Mouse (Mus musculus) CH12.LX (cell line): ENCODE data around the gene S1pr3. TPM values are rescaled to one million over a fixed set of nuclear protein-coding genes. Genes with fewer than 3 reads are reported as not detected.

Source experiments
- DNase-seq: peaks from one replicate; pipeline ENCODE4 v3.0.0-alpha.2; 2013; ENCODE audit errors: extremely low read depth
- H3K27ac ChIP-seq: 2 replicates; pipeline ENCODE4 v1.5.1; 2012; ENCODE audit warnings: low read depth, mild to moderate bottlenecking, control low read depth, moderate library complexity; ENCODE audit not compliant: insufficient read depth
- H3K27me3 ChIP-seq: replicated peaks from 2 replicates; pipeline ENCODE3; 2012; ENCODE audit warnings: inconsistent platforms
- H3K36me3 ChIP-seq, 2 experiments: replicated peaks in 1 of 2; 2 replicates each; pipeline versions ENCODE3 to v1.6.1; 2012; ENCODE audit warnings: inconsistent platforms in 1 of 2, low read length in 1 of 2, mild to moderate bottlenecking in 1 of 2, mixed read lengths in 1 of 2, moderate library complexity in 1 of 2; ENCODE audit not compliant: control insufficient read depth in 1 of 2, insufficient read depth in 1 of 2
- H3K4me1 ChIP-seq, 2 experiments: 2 replicates each; pipeline ENCODE4 v1.6.1; 2012; ENCODE audit warnings: inconsistent platforms in 1 of 2, moderate library complexity in 1 of 2; ENCODE audit not compliant: insufficient read depth in 2 of 2, control insufficient read depth in 1 of 2
- H3K4me2 ChIP-seq: 2 replicates; pipeline ENCODE4 v1.6.1; 2012; ENCODE audit warnings: low read depth, mild to moderate bottlenecking, control low read depth; ENCODE audit not compliant: poor library complexity, insufficient read depth, severe bottlenecking
- H3K4me3 ChIP-seq, 3 experiments: fragments of 150-350 bp in 1 of 3; sonication (generic) in 1 of 3; replicated peaks in 1 of 3; 2 replicates each; pipeline versions ENCODE3 to v1.5.1; 2011 to 2012; ENCODE audit warnings: low read depth in 2 of 3, low read length in 2 of 3, mild to moderate bottlenecking in 2 of 3, moderate library complexity in 2 of 3, control low read depth in 1 of 3, improper control_type of control experiment in 1 of 3, inconsistent platforms in 1 of 3, mixed read lengths in 1 of 3; ENCODE audit not compliant: poor library complexity in 1 of 3
- H3K79me2 ChIP-seq: replicated peaks from 2 replicates; pipeline ENCODE4 v1.6.1; 2012; ENCODE audit warnings: mild to moderate bottlenecking, moderate library complexity; ENCODE audit not compliant: control insufficient read depth, poor library complexity, insufficient read depth, severe bottlenecking; ENCODE audit errors: extremely low read depth
- H3K9ac ChIP-seq: 2 replicates; pipeline ENCODE4 v1.6.1; 2012; ENCODE audit warnings: low read depth, mild to moderate bottlenecking, control low read depth, moderate library complexity; ENCODE audit not compliant: insufficient read depth
- H3K9me3 ChIP-seq: replicated peaks from 2 replicates; pipeline ENCODE3; 2012; ENCODE audit warnings: low read length, inconsistent platforms, mixed read lengths
- BHLHE40 ChIP-seq: IDR thresholded peaks from 2 replicates; pipeline ENCODE4 v1.6.1; 2011; ENCODE audit warnings: mild to moderate bottlenecking, low read depth, low read length, improper control_type of control experiment
- CHD1 ChIP-seq: IDR thresholded peaks from 2 replicates; pipeline ENCODE4 v1.6.1; 2012; ENCODE audit warnings: low read depth, low read length, improper control_type of control experiment, inconsistent platforms
- E2F4 ChIP-seq: IDR thresholded peaks from 2 replicates; pipeline ENCODE4 v1.6.1; 2011; ENCODE audit warnings: low read depth, low read length, improper control_type of control experiment; ENCODE audit not compliant: insufficient replicate concordance
- ELF1 ChIP-seq: IDR thresholded peaks from 2 replicates; pipeline ENCODE4 v1.6.1; 2014; ENCODE audit warnings: low read depth, mild to moderate bottlenecking, inconsistent platforms, low read length, improper control_type of control experiment
- GABPA ChIP-seq: IDR thresholded peaks from 2 replicates; pipeline ENCODE4 v1.6.1; 2012; ENCODE audit warnings: low read depth, low read length, improper control_type of control experiment, inconsistent platforms; ENCODE audit not compliant: insufficient replicate concordance
- HCFC1 ChIP-seq: IDR thresholded peaks from 2 replicates; pipeline ENCODE4 v1.6.1; 2012; ENCODE audit warnings: low read depth, mild to moderate bottlenecking, inconsistent platforms, low read length, improper control_type of control experiment
- JUN ChIP-seq: IDR thresholded peaks from 2 replicates; pipeline ENCODE4 v1.6.1; 2011; ENCODE audit warnings: low read depth, mild to moderate bottlenecking, low read length, improper control_type of control experiment, moderate library complexity; ENCODE audit not compliant: insufficient read depth
- MAFK ChIP-seq: IDR thresholded peaks from 2 replicates; pipeline ENCODE4 v1.6.1; 2011; ENCODE audit warnings: low read length, improper control_type of control experiment; ENCODE audit not compliant: insufficient replicate concordance
- MEF2A ChIP-seq: IDR thresholded peaks from 2 replicates; pipeline ENCODE4 v1.6.1; 2014; ENCODE audit warnings: low read depth, mild to moderate bottlenecking, inconsistent platforms, low read length, improper control_type of control experiment, borderline replicate concordance
- MXI1 ChIP-seq: IDR thresholded peaks from 2 replicates; pipeline ENCODE4 v1.6.1; 2011; ENCODE audit warnings: mild to moderate bottlenecking, low read depth, low read length, improper control_type of control experiment
- NELFE ChIP-seq: IDR thresholded peaks from 2 replicates; pipeline ENCODE4 v1.6.1; 2011; ENCODE audit warnings: low read depth, low read length, improper control_type of control experiment
- NRF1 ChIP-seq: IDR thresholded peaks from 2 replicates; pipeline ENCODE4 v1.6.1; 2014; ENCODE audit warnings: low read depth, mild to moderate bottlenecking, inconsistent platforms, low read length, improper control_type of control experiment, moderate library complexity
- PAX5 ChIP-seq: IDR thresholded peaks from 2 replicates; pipeline ENCODE4 v1.6.1; 2012; ENCODE audit warnings: low read length, inconsistent platforms, mixed read lengths
- POLR2AphosphoS2 ChIP-seq: IDR thresholded peaks from 2 replicates; pipeline ENCODE4 v1.6.1; 2011; ENCODE audit warnings: low read depth, low read length, improper control_type of control experiment
- RAD21 ChIP-seq: IDR thresholded peaks from 2 replicates; pipeline ENCODE4 v1.6.1; 2011; ENCODE audit warnings: low read depth, mild to moderate bottlenecking, low read length, improper control_type of control experiment, moderate library complexity
- RCOR1 ChIP-seq: conservative IDR thresholded peaks from 2 replicates; pipeline ENCODE4 v1.6.1; 2012; ENCODE audit warnings: low read depth, mild to moderate bottlenecking, inconsistent platforms, low read length, improper control_type of control experiment
- SMC3 ChIP-seq: IDR thresholded peaks from 2 replicates; pipeline ENCODE4 v1.6.1; 2011; ENCODE audit warnings: low read depth, low read length, improper control_type of control experiment
- TCF12 ChIP-seq: IDR thresholded peaks from 2 replicates; pipeline ENCODE4 v1.6.1; 2014; ENCODE audit warnings: low read depth, mild to moderate bottlenecking, inconsistent platforms, low read length, improper control_type of control experiment
- USF1 ChIP-seq: IDR thresholded peaks from 2 replicates; pipeline ENCODE4 v1.6.1; 2014; ENCODE audit warnings: low read depth, mild to moderate bottlenecking, inconsistent platforms, low read length, improper control_type of control experiment
- ZC3H11A ChIP-seq: IDR thresholded peaks from 2 replicates; pipeline ENCODE4 v1.6.1; 2012; ENCODE audit warnings: low read depth, mild to moderate bottlenecking, inconsistent platforms, low read length, improper control_type of control experiment
- ZKSCAN1 ChIP-seq: IDR thresholded peaks from 2 replicates; pipeline ENCODE4 v1.6.1; 2012; ENCODE audit warnings: low read depth, inconsistent platforms, low read length, improper control_type of control experiment, borderline replicate concordance
- ZNF384 ChIP-seq: IDR thresholded peaks from 2 replicates; pipeline ENCODE4 v1.6.1; 2012; ENCODE audit warnings: low read depth, low read length, improper control_type of control experiment, inconsistent platforms
- dilution Hi-C: fragments of 300-500 bp; cut with MboI; formaldehyde crosslinking; loops from 2 replicates; pipeline ENCODE4 v1.14.3; 2020; ENCODE audit warnings: low sequenced_read_pairs; ENCODE audit not compliant: extremely low pct_unique_long_range_greater_than_20kb, extremely low pct_ligation_motif_present
- in situ Hi-C: fragments of 300-500 bp; cut with MboI; formaldehyde crosslinking; loops from 3 replicates; pipeline ENCODE4 v1.14.3; 2019; ENCODE audit warnings: low sequenced_read_pairs, low pct_ligation_motif_present, low pct_unique_long_range_greater_than_20kb, mixed read lengths
- polyA plus RNA-seq: library from polyadenylated mRNA; unstranded; fragments of >175 nt; gene quantifications from 2 replicates; pipeline ENCODE4 v1.2.1, GENCODE M21; 2012; ENCODE audit warnings: low read depth; ENCODE audit not compliant: insufficient read length
- total RNA-seq, 2 experiments: library from RNA; depleted of rRNA; stranded (reverse); fragments of 300-350 nt in 1 of 2; fragments of >200 nt in 1 of 2; gene quantifications; 2 replicates each; pipeline ENCODE4 v1.2.3; 2012 to 2014

S1pr3 gene
- total and polyA plus RNA-seq, 3 experiments = 7.5 to 33.4 (median 8.6) TPM

- no peak for TF ChIP-seq RCOR1
- no peak for TF ChIP-seq JUN
- TF ChIP-seq ELF1 = no peak
- peak; percentile 59 for TF ChIP-seq NRF1
- peaks cover 8 to 38% of the 10 kb centered on the region in 2 experiments for H3K36me3 ChIP-seq
- H3K27ac ChIP-seq = no peak overlapping the region
- H3K4me3 ChIP-seq = peak overlapping the region; percentile 53 to 75 (median 54)
- peak overlapping the region; percentile 46 for H3K4me2 ChIP-seq
- H3K27me3 ChIP-seq = no peaks in the 10 kb centered on the region
- peaks cover 43 to 63% of the 10 kb centered on the region in 2 experiments for H3K4me1 ChIP-seq
- H3K9ac ChIP-seq = peak overlapping the region; percentile 39; the same call in 1 of the 2 replicates
- in situ Hi-C loops (loop anchor here (10.0 kb wide), 1 partner anchor 135 kb away; no protein-coding TSS in a partner anchor), dilution Hi-C loops (no loop called here)
- peaks cover 13% of the 10 kb centered on the region; the same call in 1 of the 2 replicates for H3K79me2 ChIP-seq
- peaks cover 11% of the 10 kb centered on the region for H3K9me3 ChIP-seq
- DNase-seq = no peak
Measured at GRCm38 (mm10) chr13:51409936-51410481, 1.6 kb downstream of the S1pr3 start.

GRCm38 (mm10) chr13:51411243-51411642, 2.8 kb downstream of the S1pr3 start:
- H3K27ac ChIP-seq = no peak overlapping the region
- peaks cover 33 to 65% of the 10 kb centered on the region in 2 experiments for H3K4me1 ChIP-seq
- dilution Hi-C loops (no loop called here), in situ Hi-C loops (loop anchor here (10.0 kb wide), 1 partner anchor 136 kb away; no protein-coding TSS in a partner anchor)
- peak overlapping the region in 2 of 3 experiments; percentile 53 to 75 for H3K4me3 ChIP-seq
- H3K4me2 ChIP-seq = peak overlapping the region; percentile 55; the same call in 1 of the 2 replicates
- H3K27me3 ChIP-seq = no peaks in the 10 kb centered on the region
- peaks cover 12 to 47% of the 10 kb centered on the region in 2 experiments for H3K36me3 ChIP-seq
- no peak for DNase-seq
- peaks cover 17% of the 10 kb centered on the region for H3K9me3 ChIP-seq
- no peak for TF ChIP-seq PAX5
- TF ChIP-seq ZKSCAN1 = no peak
- TF ChIP-seq CHD1 = no peak
- no peak for TF ChIP-seq POLR2AphosphoS2
- no peak for TF ChIP-seq ZNF384
- no peak for TF ChIP-seq ZC3H11A
- TF ChIP-seq MXI1 = no peak
- TF ChIP-seq MAFK = no peak
- TF ChIP-seq MEF2A = no peak
- no peak for TF ChIP-seq BHLHE40
- no peak for TF ChIP-seq RCOR1
- TF ChIP-seq NELFE = no peak
- no peak for TF ChIP-seq SMC3
- no peak for TF ChIP-seq TCF12
- no peak for TF ChIP-seq RAD21
- TF ChIP-seq HCFC1 = no peak
- TF ChIP-seq ELF1 = no peak
- TF ChIP-seq E2F4 = no peak
- no peak for TF ChIP-seq GABPA
- no peak for TF ChIP-seq USF1
- H3K79me2 ChIP-seq = peaks cover 13% of the 10 kb centered on the region; the same call in 1 of the 2 replicates
- H3K9ac ChIP-seq = no peak overlapping the region; the same call in 1 of the 2 replicates
